Mouse (Mus musculus) lung, adult 2 months (tissue): ENCODE results near the gene Lrig2.

Source experiments
- CTCF ChIP-seq: fragments of 200-500 bp; IDR thresholded peaks from 2 replicates; pipeline ENCODE4 v1.5.1; 2011; ENCODE audit warnings: mild to moderate bottlenecking, low read length, control low read depth; ENCODE audit not compliant: insufficient read depth
- POLR2A ChIP-seq: fragments of 200-500 bp; IDR thresholded peaks from 2 replicates; pipeline ENCODE4 v1.6.1; 2011; ENCODE audit warnings: low read depth, mild to moderate bottlenecking, control low read depth, low read length, borderline replicate concordance; ENCODE audit errors: extremely low read depth

GRCm38 (mm10) chr3:104517161-104517560 is 5.4 kb upstream of the Lrig2 start:
- TF ChIP-seq CTCF, result no peak
- no peak for TF ChIP-seq POLR2A
